Mouse (Mus musculus) layer of hippocampus, postnatal 25 days (tissue): ENCODE results near the gene Nisch. TPM values are rescaled to one million over a fixed set of nuclear protein-coding genes. Genes with fewer than 3 reads are reported as not detected.

ENCODE experiments used
- DNase-seq, 2 experiments: peaks; one replicate each; pipeline ENCODE4 v3.0.0; 2022; ENCODE audit warnings: mixed read lengths in 2 of 2, low spot score in 1 of 2; ENCODE audit errors: extremely low spot score in 1 of 2
- total RNA-seq, 2 experiments: library from RNA; stranded (reverse); gene quantifications; 2 replicates each; pipeline ENCODE4 v1.2.3; 2021

Nisch gene
- total RNA-seq, 2 experiments from 2014 or later, result 431 to 467 TPM

GRCm38 (mm10) chr14:31132491-31132975, 84.2 kb downstream of the Nisch start:
- no peak for DNase-seq

- DNase-seq, result no peak
These were observed 84.7 kb downstream of the Nisch start for GRCm38 (mm10) chr14:31132031-31132430.

- no peak for DNase-seq
These were observed 85.4 kb downstream of the Nisch start for GRCm38 (mm10) chr14:31131272-31131821.

GRCm38 (mm10) chr14:31130236-31131220, 86.2 kb downstream of the Nisch start, which contains the start of gene Nt5dc2:
TSS of gene Nt5dc2 (plus strand) at chr14:31131053.
- peak; percentile 49 to 59 for DNase-seq

- peak in 1 of 2 experiments; percentile 3 for DNase-seq
These were observed 87.2 kb downstream of the Nisch start for GRCm38 (mm10) chr14:31129326-31130235.

GRCm38 (mm10) chr14:31128826-31129219, 87.9 kb downstream of the Nisch start, which contains the start of gene Smim4:
TSS of gene Smim4 (minus strand) at chr14:31128956.
- peak; percentile 79 to 84 for DNase-seq

GRCm38 (mm10) chr14:31128101-31128825, 88.5 kb downstream of the Nisch start:
- peak; percentile 9 to 19 for DNase-seq

GRCm38 (mm10) chr14:31126826-31127225, 89.9 kb downstream of the Nisch start:
- DNase-seq, result peak in 1 of 2 experiments; percentile 0

- no peak for DNase-seq
These were observed 91.4 kb downstream of the Nisch start for GRCm38 (mm10) chr14:31125106-31126075.

Other genes starting within 250 kb of the Nisch start
- gene Glt8d1, start 215.5 kb downstream of the Nisch start, total RNA-seq, result 10 to 100 TPM; 35.7 to 49.0 TPM
- 100 to 1,000 TPM; 171 to 189 TPM for gene Spcs1, start 215.3 kb downstream of the Nisch start, total RNA-seq
- 10 to 100 TPM; 55.3 to 59.0 TPM for gene Pbrm1, start 197.8 kb downstream of the Nisch start, total RNA-seq
- 10 to 100 TPM; 36.0 to 57.6 TPM for gene Gnl3, start 197.8 kb downstream of the Nisch start, total RNA-seq
- 10 to 100 TPM; 28.6 to 29.6 TPM for gene Smim4, start 88.0 kb downstream of the Nisch start, total RNA-seq
- 10 to 100 TPM; 12.8 to 17.9 TPM for gene Nt5dc2, start 85.9 kb downstream of the Nisch start, total RNA-seq
- gene Stab1, start 48.3 kb downstream of the Nisch start, total RNA-seq, result 10 to 100 TPM; 13.9 to 17.5 TPM
- 1 to 10 TPM; 2.2 to 3.1 TPM for gene Tnnc1, start 8.6 kb downstream of the Nisch start, total RNA-seq
- gene Sema3g, start 914 bp upstream of the Nisch start, total RNA-seq, result 1 to 10 TPM; 4.4 to 5.0 TPM
- 1 to 10 TPM; 3.6 to 4.1 TPM for gene Phf7, start 34.4 kb upstream of the Nisch start, total RNA-seq
- 100 to 1,000 TPM; 127 to 131 TPM for gene Bap1, start 34.5 kb upstream of the Nisch start, total RNA-seq
- gene Dnah1, start 107.0 kb upstream of the Nisch start, total RNA-seq, result 1 to 10 TPM; 4.4 TPM
- 10 to 100 TPM; 36.8 to 40.1 TPM for gene Capn7, start 119.7 kb upstream of the Nisch start, total RNA-seq
- gene Sh3bp5, start 219.1 kb upstream of the Nisch start, total RNA-seq, result 100 to 1,000 TPM; 135 to 147 TPM